Mouse (Mus musculus) limb, embryonic 11.5 days (tissue): ENCODE measurements around the gene Sc5d. TPM values are rescaled to one million over a fixed set of nuclear protein-coding genes. Genes with fewer than 3 reads are reported as not detected.
A peak's percentile ranks its signal among the peaks of the same experiment; 100 is the strongest.

ENCODE experiments used
- ATAC-seq: fragments of 200-750 bp; cut with Nextera tagmentation; 2 replicates; pipeline ENCODE4 v1.8.0; 2017; ENCODE audit warnings: low read depth; ENCODE audit not compliant: insufficient number of reproducible peaks, low FRiP score, low TSS enrichment
- DNase-seq: peaks from one replicate; pipeline ENCODE4 v3.0.0-alpha.2; 2015; ENCODE audit warnings: low spot score
- H3K27ac ChIP-seq: fragments of 300-500 bp; sonication (generic); replicated peaks from 2 replicates; pipeline ENCODE4 v1.5.1; 2014; ENCODE audit warnings: low read depth, mild to moderate bottlenecking, low read length
- H3K27me3 ChIP-seq: fragments of 300-500 bp; sonication (generic); 2 replicates; pipeline ENCODE4 v1.6.1; 2014; ENCODE audit warnings: mild to moderate bottlenecking, low read length, mixed read lengths; ENCODE audit not compliant: control insufficient read depth, insufficient read depth
- H3K36me3 ChIP-seq: fragments of 300-500 bp; sonication (generic); 2 replicates; pipeline ENCODE4 v1.6.1; 2014; ENCODE audit warnings: mild to moderate bottlenecking, low read length, moderate library complexity, mixed read lengths; ENCODE audit not compliant: control insufficient read depth, insufficient read depth
- H3K4me1 ChIP-seq: fragments of 300-500 bp; sonication (generic); 2 replicates; pipeline ENCODE4 v1.6.1; 2014; ENCODE audit warnings: low read length, mixed read lengths; ENCODE audit not compliant: control insufficient read depth, insufficient read depth
- H3K4me2 ChIP-seq: fragments of 300-500 bp; sonication (generic); 2 replicates; pipeline ENCODE4 v1.6.1; 2014; ENCODE audit warnings: low read depth, mild to moderate bottlenecking, moderate library complexity; ENCODE audit not compliant: severe bottlenecking
- H3K4me3 ChIP-seq: fragments of 300-500 bp; sonication (generic); 2 replicates; pipeline ENCODE4 v1.5.1; 2014; ENCODE audit warnings: low read depth, low read length
- H3K9ac ChIP-seq: fragments of 300-500 bp; sonication (generic); 2 replicates; pipeline ENCODE4 v1.6.1; 2014; ENCODE audit warnings: mild to moderate bottlenecking, low read length
- H3K9me3 ChIP-seq: fragments of 300-500 bp; sonication (generic); 2 replicates; pipeline ENCODE4 v1.6.1; 2016; ENCODE audit warnings: low read length; ENCODE audit not compliant: control insufficient read depth
- WGBS: fragments of 180-500 bp; shearing (Covaris S2); extraction: QIAGEN DNeasy Blood & Tissue Kit; methylation state at CpG from one replicate; pipeline ENCODE4 v1.1.7; 2014; 5-methylcytosine and 5-hydroxymethylcytosine counted together
- polyA plus RNA-seq: library from polyadenylated mRNA; unstranded; fragments of >200 nt; fragmentation: Nextera tagmentation; extraction: Ambion mirVana; gene quantifications from 2 replicates; pipeline ENCODE4 v1.2.1, GENCODE M21; 2014

The Sc5d gene
- polyA plus RNA-seq, 1 experiment from 2014 or later: 49.6 TPM

- H3K9ac ChIP-seq: no peak overlapping the region
- DNase-seq (no peak), ATAC-seq (no peak)
- no peak overlapping the region for H3K27ac ChIP-seq
- 90% methylated on average over 5 of the region's 5 CpGs for WGBS
- no peak overlapping the region for H3K4me3 ChIP-seq
- no peaks in the 10 kb centered on the region for H3K9me3 ChIP-seq
- 0 out of 2 replicates have a peak, but pooled peaks cover 3% of the 10 kb centered on the region for H3K4me1 ChIP-seq
- no peak overlapping the region for H3K4me2 ChIP-seq
- no peaks in the 10 kb centered on the region for H3K36me3 ChIP-seq
- H3K27me3 ChIP-seq: no peaks in the 10 kb centered on the region
Measured at GRCm38 (mm10) chr9:42244173-42244572, 19.9 kb downstream of the Sc5d start.

- no peaks in the 10 kb centered on the region for H3K9me3 ChIP-seq
- H3K36me3 ChIP-seq: no peaks in the 10 kb centered on the region
- no peaks in the 10 kb centered on the region for H3K27me3 ChIP-seq
- H3K9ac ChIP-seq: no peak overlapping the region
- ATAC-seq (no peak), DNase-seq (no peak)
- no peak overlapping the region for H3K4me3 ChIP-seq
- H3K4me1 ChIP-seq: 0 out of 2 replicates have a peak, but pooled peaks cover 3% of the 10 kb centered on the region
- no peak overlapping the region for H3K27ac ChIP-seq
- WGBS: 79% methylated on average over 3 of the region's 3 CpGs
- no peak overlapping the region for H3K4me2 ChIP-seq
Measured at GRCm38 (mm10) chr9:42241021-42241420, 23.0 kb downstream of the Sc5d start.

GRCm38 (mm10) chr9:42240583-42240992, 23.5 kb downstream of the Sc5d start:
- ATAC-seq (no peak), DNase-seq (peak; percentile 77)
- Histone ChIP-seq H3K36me3 (no peaks in the 10 kb centered on the region), H3K27ac (no peak overlapping the region), H3K4me2 (peak overlapping the region; percentile 18; the same call in 1 of the 2 replicates), H3K27me3 (no peaks in the 10 kb centered on the region), H3K9me3 (no peaks in the 10 kb centered on the region), H3K4me1 (0 out of 2 replicates have a peak, but pooled peaks cover 3% of the 10 kb centered on the region), H3K4me3 (no peak overlapping the region), H3K9ac (no peak overlapping the region)
- 16% methylated on average over 11 of the region's 11 CpGs for whole genome bisulfite sequencing

GRCm38 (mm10) chr9:42238827-42239226, 25.2 kb downstream of the Sc5d start:
- no peak overlapping the region for H3K4me2 ChIP-seq
- 0 out of 2 replicates have a peak, but pooled peaks cover 3% of the 10 kb centered on the region for H3K4me1 ChIP-seq
- H3K4me3 ChIP-seq: no peak overlapping the region
- H3K27me3 ChIP-seq: no peaks in the 10 kb centered on the region
- ATAC-seq: no peak
- no peaks in the 10 kb centered on the region for H3K9me3 ChIP-seq
- WGBS: 86% methylated on average over 4 of the region's 4 CpGs
- H3K27ac ChIP-seq: no peak overlapping the region
- H3K36me3 ChIP-seq: no peaks in the 10 kb centered on the region
- H3K9ac ChIP-seq: no peak overlapping the region
- DNase-seq: no peak

GRCm38 (mm10) chr9:42231116-42231515, 32.9 kb downstream of the Sc5d start:
- Histone ChIP-seq H3K27ac (no peak overlapping the region), H3K9ac (no peak overlapping the region), H3K27me3 (no peaks in the 10 kb centered on the region), H3K4me3 (no peak overlapping the region), H3K4me2 (no peak overlapping the region), H3K4me1 (no peaks in the 10 kb centered on the region), H3K9me3 (no peaks in the 10 kb centered on the region), H3K36me3 (no peaks in the 10 kb centered on the region)
- ATAC-seq (no peak), DNase-seq (no peak)
- WGBS: 31% methylated on average over 5 of the region's 5 CpGs

GRCm38 (mm10) chr9:42230333-42230732, 33.7 kb downstream of the Sc5d start:
- no peak overlapping the region for H3K4me2 ChIP-seq
- DNase-seq (no peak), ATAC-seq (no peak)
- WGBS: 75% methylated on average over 2 of the region's 2 CpGs
- H3K27ac ChIP-seq: no peak overlapping the region
- no peaks in the 10 kb centered on the region for H3K36me3 ChIP-seq
- H3K9me3 ChIP-seq: no peaks in the 10 kb centered on the region
- no peak overlapping the region for H3K4me3 ChIP-seq
- no peak overlapping the region for H3K9ac ChIP-seq
- H3K4me1 ChIP-seq: no peaks in the 10 kb centered on the region
- H3K27me3 ChIP-seq: no peaks in the 10 kb centered on the region

- Histone ChIP-seq H3K4me1 (no peaks in the 10 kb centered on the region), H3K9me3 (no peaks in the 10 kb centered on the region), H3K9ac (no peak overlapping the region), H3K4me3 (no peak overlapping the region), H3K36me3 (no peaks in the 10 kb centered on the region), H3K4me2 (no peak overlapping the region), H3K27me3 (no peaks in the 10 kb centered on the region), H3K27ac (no peak overlapping the region)
- DNase-seq: no peak
- ATAC-seq: no peak
- WGBS: 59% methylated on average over 12 of the region's 12 CpGs
Measured at GRCm38 (mm10) chr9:42229465-42230110, 34.5 kb downstream of the Sc5d start.

GRCm38 (mm10) chr9:42227804-42228203, 36.3 kb downstream of the Sc5d start:
- no peaks in the 10 kb centered on the region for H3K4me1 ChIP-seq
- no peak for DNase-seq
- H3K9me3 ChIP-seq: no peaks in the 10 kb centered on the region
- H3K4me3 ChIP-seq: no peak overlapping the region
- no peaks in the 10 kb centered on the region for H3K27me3 ChIP-seq
- H3K4me2 ChIP-seq: no peak overlapping the region
- WGBS: 81% methylated on average over 1 of the region's 1 CpGs
- H3K36me3 ChIP-seq: no peaks in the 10 kb centered on the region
- H3K9ac ChIP-seq: no peak overlapping the region
- no peak for ATAC-seq
- H3K27ac ChIP-seq: no peak overlapping the region
